Mouse (Mus musculus) left cerebral cortex, postnatal 36 days (tissue): ENCODE data around the gene Tmem258. TPM values are rescaled to one million over a fixed set of nuclear protein-coding genes. Genes with fewer than 3 reads are reported as not detected.

Experiments
- DNase-seq, 2 experiments: peaks; one replicate each; pipeline ENCODE4 v3.0.0; 2021 to 2022; ENCODE audit warnings: low spot score in 2 of 2, mixed read lengths in 1 of 2
- intact Hi-C: fragments of 180-260 bp; cut with DNase I; formaldehyde crosslinking; loops from one replicate; pipeline ENCODE4 v1.15.1; 2025
- total RNA-seq, 2 experiments: library from RNA; stranded (reverse); gene quantifications; 2 replicates each; pipeline ENCODE4 v1.2.3; 2021

Gene Tmem258
- total RNA-seq, 2 experiments from 2014 or later, result 65.4 to 66.1 TPM

GRCm38 (mm10) chr19:10210885-10211284 is 7.1 kb downstream of the Tmem258 start:
- intact Hi-C loops, result no loop called here

GRCm38 (mm10) chr19:10213796-10214471 is 10.1 kb downstream of the Tmem258 start:
- no peak for DNase-seq
- intact Hi-C loops, result no loop called here

More at GRCm38 (mm10) chr19:10210885-10211284, 7.1 kb downstream of the Tmem258 start:
- DNase-seq, result no peak

- intact Hi-C loops, result no loop called here
- DNase-seq, result no peak
Measured at GRCm38 (mm10) chr19:10216101-10216500, 12.3 kb downstream of the Tmem258 start.

GRCm38 (mm10) chr19:10219108-10219507 is 15.3 kb downstream of the Tmem258 start:
- no peak for DNase-seq

GRCm38 (mm10) chr19:10219593-10219992 is 15.8 kb downstream of the Tmem258 start:
- DNase-seq, result no peak
- intact Hi-C loops, result no loop called here

More at GRCm38 (mm10) chr19:10219108-10219507, 15.3 kb downstream of the Tmem258 start:
- intact Hi-C loops, result no loop called here

- intact Hi-C loops, result no loop called here
Measured at GRCm38 (mm10) chr19:10221585-10221984, 17.8 kb downstream of the Tmem258 start.

GRCm38 (mm10) chr19:10222656-10223055 is 18.8 kb downstream of the Tmem258 start:
- intact Hi-C loops, result no loop called here
- no peak for DNase-seq

More at GRCm38 (mm10) chr19:10221585-10221984, 17.8 kb downstream of the Tmem258 start:
- no peak for DNase-seq

GRCm38 (mm10) chr19:10223561-10223960 is 19.7 kb downstream of the Tmem258 start:
- no peak for DNase-seq
- intact Hi-C loops, result no loop called here

GRCm38 (mm10) chr19:10224637-10225453 is 21.0 kb downstream of the Tmem258 start:
- no peak for DNase-seq
- intact Hi-C loops, result no loop called here

GRCm38 (mm10) chr19:10225767-10226166 is 22.0 kb downstream of the Tmem258 start:
- intact Hi-C loops, result no loop called here
- no peak for DNase-seq

- no peak for DNase-seq
- intact Hi-C loops, result no loop called here
Measured at GRCm38 (mm10) chr19:10231016-10231415, 27.2 kb downstream of the Tmem258 start.

- no peak for DNase-seq
- intact Hi-C loops, result no loop called here
Measured at GRCm38 (mm10) chr19:10231871-10232270, 28.1 kb downstream of the Tmem258 start.

GRCm38 (mm10) chr19:10232327-10233017 is 28.7 kb downstream of the Tmem258 start:
- DNase-seq, result no peak
- intact Hi-C loops, result no loop called here

- DNase-seq, result no peak
- intact Hi-C loops, result no loop called here
Measured at GRCm38 (mm10) chr19:10235784-10236565, 32.2 kb downstream of the Tmem258 start.

- intact Hi-C loops, result no loop called here
Measured at GRCm38 (mm10) chr19:10238477-10238876, 34.7 kb downstream of the Tmem258 start.

GRCm38 (mm10) chr19:10239419-10239818 is 35.6 kb downstream of the Tmem258 start:
- DNase-seq, result no peak
- intact Hi-C loops, result no loop called here

More at GRCm38 (mm10) chr19:10238477-10238876, 34.7 kb downstream of the Tmem258 start:
- no peak for DNase-seq

GRCm38 (mm10) chr19:10239975-10240653 is 36.3 kb downstream of the Tmem258 start:
- intact Hi-C loops, result no loop called here
- DNase-seq, result no peak

- DNase-seq, result peak; percentile 67 to 73
- intact Hi-C loops, result no loop called here
Measured at GRCm38 (mm10) chr19:10240654-10241305, 37.0 kb downstream of the Tmem258 start, which contains the start of gene Myrf. Gene Myrf, minus strand, starts transcription at chr19:10240748.
